Mouse (Mus musculus): Measurements from ENCODE around the gene Hexb. TPM values are rescaled to one million over a fixed set of nuclear protein-coding genes. Genes with fewer than 3 reads are reported as not detected.

Gene Hexb
- polyA plus RNA-seq, 1 experiment, result 30.9 TPM

DNA sequence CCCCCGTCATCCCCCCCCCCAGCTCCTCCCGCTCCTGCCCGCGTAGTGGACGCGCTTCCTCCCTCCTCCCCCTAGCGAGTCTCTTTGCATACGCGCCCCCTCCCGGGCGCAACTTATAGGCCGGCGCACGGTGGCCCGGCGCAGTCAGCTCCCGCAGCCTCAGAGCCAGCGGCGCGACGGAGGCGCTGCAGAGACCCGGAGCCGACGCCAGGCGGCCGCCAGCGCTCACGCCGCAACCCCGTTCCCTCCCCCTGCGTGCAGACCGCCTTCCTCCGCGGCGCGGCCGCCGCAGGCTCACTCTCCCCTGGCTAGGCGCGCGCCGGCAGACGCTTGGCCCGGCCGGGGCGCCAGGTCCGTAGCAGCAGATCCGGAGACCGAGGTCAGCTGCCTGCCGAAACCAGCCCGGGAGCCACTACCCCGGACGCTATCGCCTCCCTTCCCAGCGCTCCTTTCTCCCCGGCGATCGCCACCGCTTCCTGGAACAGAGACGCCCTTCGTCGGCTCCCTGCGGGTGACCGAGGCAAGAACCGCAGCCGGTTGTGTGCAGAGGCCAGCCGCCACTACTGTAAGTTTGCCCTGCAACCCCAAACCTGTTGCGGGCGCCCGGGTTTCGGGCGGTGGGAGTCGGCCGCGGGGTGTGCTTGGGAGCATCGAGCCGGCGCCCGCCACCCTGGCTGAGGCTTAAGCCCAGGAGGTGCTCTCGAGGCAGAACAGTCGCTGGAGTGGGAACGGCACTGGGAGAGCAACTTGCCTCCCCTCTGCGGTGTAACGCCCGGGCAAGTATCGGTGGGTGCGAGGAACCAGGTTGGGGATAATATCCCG, 43.0 kb upstream of the Hexb start, which contains the start of gene Enc1:
Gene Enc1 (plus strand): TSS at position 141 of the 822 bp plus-strand sequence.
- H3K27me3 ChIP-seq (ENCODE audit: control insufficient read depth, insufficient read depth, insufficient read length), result no peaks in the 10 kb centered on the region
- peaks cover 13% of the 10 kb centered on the region for H3K36me3 ChIP-seq (ENCODE audit: control insufficient read depth, insufficient read depth)
- H3K4me2 ChIP-seq (ENCODE audit: low read depth), result peak within 1 kb of the TSS; percentile 99
- peaks cover 48% of the 10 kb centered on the region for H3K79me2 ChIP-seq (ENCODE audit: control insufficient read depth, insufficient read depth)
- TF ChIP-seq MAX (IDR thresholded peaks at IDR 0.05; ENCODE audit: low read depth) (no peak), REST (IDR thresholded peaks at IDR 0.05; ENCODE audit: insufficient read depth, insufficient read length) (no peak), CEBPB (IDR thresholded peaks at IDR 0.05; ENCODE audit: insufficient read depth, poor library complexity, severe bottlenecking) (no peak), POLR2AphosphoS2 (IDR thresholded peaks at IDR 0.05; ENCODE audit: insufficient read length, low read depth) (peak; percentile 91), USF1 (IDR thresholded peaks at IDR 0.05; ENCODE audit: low read depth) (no peak), MYOD1 (IDR thresholded peaks at IDR 0.05; ENCODE audit: control insufficient read depth in 1 of 3, insufficient read length in 2 of 3, low read depth in 2 of 3) (peak in 1 of 3 experiments; percentile 33), SRF (IDR thresholded peaks at IDR 0.05; ENCODE audit: control insufficient read depth, insufficient read length, low read depth) (no peak), TCF3 (IDR thresholded peaks at IDR 0.05; ENCODE audit: insufficient read length, low read depth) (peak; percentile 33), E2F4 (IDR thresholded peaks at IDR 0.05; ENCODE audit: insufficient read depth) (no peak), MYOG (IDR thresholded peaks at IDR 0.05; ENCODE audit: control insufficient read depth in 1 of 3, insufficient read depth in 1 of 3, insufficient read length in 2 of 3, low read depth in 2 of 3) (peak in 2 of 3 experiments; percentile 19 to 29), POLR2A (IDR thresholded peaks at IDR 0.05; ENCODE audit: insufficient read length, low read depth) (peak; percentile 96), TCF12 (IDR thresholded peaks at IDR 0.05; ENCODE audit: insufficient read depth, poor library complexity, severe bottlenecking) (no peak)
- H3ac ChIP-seq (ENCODE audit: control insufficient read depth, insufficient read length), result peak within 1 kb of the TSS; percentile 74
- peak within 1 kb of the TSS; percentile 99 for H3K4me3 ChIP-seq

DNA sequence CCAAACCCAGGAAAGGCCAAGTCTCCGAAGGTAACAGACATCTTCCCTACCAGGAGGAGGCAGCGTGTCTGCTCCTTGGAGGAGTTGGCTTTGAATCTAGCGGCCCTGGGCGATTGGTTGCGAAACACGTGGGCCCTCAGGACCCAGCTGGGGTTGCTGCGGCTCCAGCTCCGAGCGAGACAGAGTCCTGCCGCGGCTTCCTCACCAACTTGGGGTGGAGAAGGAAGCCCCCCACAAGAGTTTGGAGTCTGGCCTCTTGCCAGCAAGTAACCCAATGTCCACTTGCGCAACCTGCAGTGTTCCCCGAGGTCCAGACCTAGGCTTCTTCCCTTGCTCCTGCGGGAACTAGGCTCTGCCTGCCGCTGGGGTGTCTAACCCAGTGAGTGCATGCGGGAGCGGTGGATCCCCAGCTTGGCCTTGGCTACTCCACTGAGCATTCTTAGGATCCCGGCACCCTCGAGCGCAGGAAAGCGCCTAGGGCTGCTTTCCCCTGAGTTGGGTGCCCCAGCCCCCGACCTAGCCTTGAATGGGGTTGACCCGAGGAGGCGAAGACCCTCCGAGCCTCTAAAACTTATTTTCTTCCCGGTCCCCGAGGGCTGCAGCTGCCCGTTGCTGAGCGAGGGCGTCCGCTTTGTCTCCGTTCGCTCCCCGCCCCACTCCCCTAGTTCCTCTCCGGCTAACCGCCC, 42.3 kb upstream of the Hexb start:
- H3K36me3 ChIP-seq (ENCODE audit: control insufficient read depth, insufficient read depth), result peaks cover 5% of the 10 kb centered on the region
- peaks cover 41% of the 10 kb centered on the region for H3K79me2 ChIP-seq (ENCODE audit: control insufficient read depth, insufficient read depth)
- H3K4me2 ChIP-seq (ENCODE audit: low read depth), result peak overlapping the region; percentile 81
- TF ChIP-seq USF1 (IDR thresholded peaks at IDR 0.05; ENCODE audit: low read depth), result peak; percentile 17
- TF ChIP-seq POLR2AphosphoS2 (IDR thresholded peaks at IDR 0.05; ENCODE audit: insufficient read length, low read depth), result peak; percentile 29
- no peak for TF ChIP-seq MAX (IDR thresholded peaks at IDR 0.05; ENCODE audit: low read depth)
- no peak for TF ChIP-seq TCF12 (IDR thresholded peaks at IDR 0.05; ENCODE audit: insufficient read depth, poor library complexity, severe bottlenecking)
- TF ChIP-seq TCF3 (IDR thresholded peaks at IDR 0.05; ENCODE audit: insufficient read length, low read depth), result no peak
- no peak for TF ChIP-seq MYOD1 (IDR thresholded peaks at IDR 0.05; ENCODE audit: control insufficient read depth in 1 of 3, insufficient read length in 2 of 3, low read depth in 2 of 3)
- TF ChIP-seq REST (IDR thresholded peaks at IDR 0.05; ENCODE audit: insufficient read depth, insufficient read length), result no peak
- no peak for TF ChIP-seq SRF (IDR thresholded peaks at IDR 0.05; ENCODE audit: control insufficient read depth, insufficient read length, low read depth)
- TF ChIP-seq E2F4 (IDR thresholded peaks at IDR 0.05; ENCODE audit: insufficient read depth), result no peak
- TF ChIP-seq POLR2A (IDR thresholded peaks at IDR 0.05; ENCODE audit: insufficient read length, low read depth), result peak; percentile 61
- TF ChIP-seq MYOG (IDR thresholded peaks at IDR 0.05; ENCODE audit: control insufficient read depth in 1 of 3, insufficient read depth in 1 of 3, insufficient read length in 2 of 3, low read depth in 2 of 3), result no peak
- TF ChIP-seq CEBPB (IDR thresholded peaks at IDR 0.05; ENCODE audit: insufficient read depth, poor library complexity, severe bottlenecking), result peak; percentile 88
- H3K4me3 ChIP-seq, result peak overlapping the region; percentile 99
- H3K27me3 ChIP-seq (ENCODE audit: control insufficient read depth, insufficient read depth, insufficient read length), result no peaks in the 10 kb centered on the region
- H3ac ChIP-seq (ENCODE audit: control insufficient read depth, insufficient read length), result peak overlapping the region; percentile 74

DNA sequence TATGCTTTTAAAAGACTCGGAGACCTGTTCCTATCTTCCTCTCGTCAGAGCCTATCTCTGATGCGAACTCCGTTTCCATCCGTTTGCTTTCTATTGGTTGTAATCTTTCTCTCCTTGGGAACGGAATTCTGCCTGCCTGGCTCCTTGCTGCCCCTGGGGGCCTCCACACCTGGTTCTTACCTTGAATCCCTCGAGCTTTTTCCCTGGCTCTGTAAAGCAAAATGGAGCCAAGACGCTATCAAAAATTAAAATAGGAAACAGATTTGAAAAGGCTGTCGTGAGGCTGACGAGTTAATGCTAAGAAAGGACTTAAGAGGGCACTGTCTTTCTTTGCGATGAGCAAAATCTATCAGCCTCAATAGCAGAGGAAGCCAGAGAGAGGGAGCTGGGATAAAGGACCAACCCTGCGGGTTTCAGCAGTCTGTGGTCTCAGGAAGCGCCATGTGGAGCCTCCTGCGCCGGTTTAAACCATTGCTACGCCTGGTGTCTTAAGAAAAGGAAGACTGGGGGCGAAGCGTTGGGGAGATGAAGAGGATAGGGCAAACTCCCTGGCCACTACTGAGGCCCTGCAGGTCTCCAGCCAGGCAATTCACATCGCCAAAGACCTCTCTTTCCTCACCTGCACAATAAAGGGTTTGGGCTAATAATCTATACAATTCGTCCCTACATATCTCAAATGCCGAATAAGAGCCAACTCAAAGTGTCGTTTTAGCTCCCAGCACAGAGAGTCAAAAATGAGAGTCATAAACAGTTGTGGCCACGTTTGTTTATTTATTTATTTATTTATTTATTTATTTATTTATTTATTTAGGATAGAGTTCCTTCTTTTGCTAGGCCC, 41.4 kb upstream of the Hexb start:
- Histone ChIP-seq H3K36me3 (ENCODE audit: control insufficient read depth, insufficient read depth) (no peaks in the 10 kb centered on the region), H3K27me3 (ENCODE audit: control insufficient read depth, insufficient read depth, insufficient read length) (no peaks in the 10 kb centered on the region), H3K4me2 (ENCODE audit: low read depth) (peak overlapping the region; percentile 81), H3K4me3 (peak overlapping the region; percentile 99), H3K79me2 (ENCODE audit: control insufficient read depth, insufficient read depth) (peaks cover 32% of the 10 kb centered on the region), H3ac (ENCODE audit: control insufficient read depth, insufficient read length) (no peak overlapping the region)
- TF ChIP-seq TCF3 (IDR thresholded peaks at IDR 0.05; ENCODE audit: insufficient read length, low read depth), result no peak
- no peak for TF ChIP-seq MYOD1 (IDR thresholded peaks at IDR 0.05; ENCODE audit: control insufficient read depth in 1 of 3, insufficient read length in 2 of 3, low read depth in 2 of 3)
- no peak for TF ChIP-seq TCF12 (IDR thresholded peaks at IDR 0.05; ENCODE audit: insufficient read depth, poor library complexity, severe bottlenecking)
- TF ChIP-seq REST (IDR thresholded peaks at IDR 0.05; ENCODE audit: insufficient read depth, insufficient read length), result no peak
- TF ChIP-seq MYOG (IDR thresholded peaks at IDR 0.05; ENCODE audit: control insufficient read depth in 1 of 3, insufficient read depth in 1 of 3, insufficient read length in 2 of 3, low read depth in 2 of 3), result no peak
- no peak for TF ChIP-seq POLR2A (IDR thresholded peaks at IDR 0.05; ENCODE audit: insufficient read length, low read depth)
- TF ChIP-seq SRF (IDR thresholded peaks at IDR 0.05; ENCODE audit: control insufficient read depth, insufficient read length, low read depth), result no peak
- no peak for TF ChIP-seq POLR2AphosphoS2 (IDR thresholded peaks at IDR 0.05; ENCODE audit: insufficient read length, low read depth)
- no peak for TF ChIP-seq MAX (IDR thresholded peaks at IDR 0.05; ENCODE audit: low read depth)
